Mouse (Mus musculus) adrenal gland, postnatal 10 days (tissue): Measurements from ENCODE around the gene Fcgr4. TPM values are rescaled to one million over a fixed set of nuclear protein-coding genes. Genes with fewer than 3 reads are reported as not detected.
"Not testable (repeated sequence)": the region's sequence is repeated elsewhere in the genome, so short reads cannot be mapped to it uniquely, and the experiment has no call there.

Experiments
- DNase-seq: peaks from one replicate; pipeline ENCODE4 v3.0.0; 2021; ENCODE audit warnings: mixed read lengths
- long read RNA-seq, 2 experiments: library from polyadenylated mRNA; stranded (forward); transcript quantifications; one replicate each; pipeline ENCODE4 v2.0.0; 2021
- total RNA-seq, 2 experiments: library from RNA; stranded (reverse); gene quantifications; 2 replicates each; pipeline ENCODE4 v1.2.3; 2021

Gene Fcgr4
- total RNA-seq = 1 to 10 TPM in 1 of 2 experiments, under 1 TPM in 1; 0.85 to 1.2 TPM
- long read RNA-seq, experiment 1 = 0 reads
- long read RNA-seq, experiment 2 = 0 reads

DNA sequence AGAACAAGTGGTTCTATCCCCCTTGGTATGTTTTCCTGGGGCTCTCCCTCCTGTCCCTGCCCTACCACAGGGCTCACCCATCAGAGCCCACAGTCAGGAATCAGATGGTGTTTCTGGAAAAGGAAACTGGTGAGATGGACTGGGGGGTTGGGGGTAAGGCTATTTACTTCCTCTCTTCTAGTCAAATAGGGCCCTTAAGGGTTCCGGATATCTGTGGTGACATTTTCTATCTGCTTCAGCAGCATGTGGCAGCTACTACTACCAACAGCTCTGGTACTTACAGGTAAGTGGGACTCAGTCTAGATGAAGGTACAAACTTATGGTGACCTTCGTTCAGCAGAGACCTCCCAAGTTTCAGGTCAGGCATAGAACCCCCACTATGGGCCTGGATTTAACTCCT, at the start of gene Fcgr4:
Gene Fcgr4 (plus strand): TSS at position 184 of the 400 bp plus-strand sequence.
- DNase-seq = no peak

DNA sequence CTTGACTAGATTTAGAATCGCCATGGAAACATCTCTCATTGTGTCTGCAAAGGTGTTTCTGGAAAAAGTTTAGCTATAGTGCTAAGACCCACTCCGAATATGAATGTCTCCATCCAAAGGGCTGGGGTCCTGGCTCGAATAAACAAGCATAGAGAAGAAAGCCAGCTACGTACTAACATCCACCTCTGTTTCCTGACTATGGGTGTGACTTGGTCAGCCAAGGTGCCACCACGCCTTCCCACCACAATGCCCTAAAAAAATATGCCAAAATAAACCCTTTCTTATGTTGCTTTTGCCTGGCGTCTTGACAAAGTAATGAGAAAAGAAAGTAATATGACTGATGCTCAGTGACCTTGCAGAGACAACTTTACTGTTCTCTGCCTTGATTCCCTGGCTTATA, 46.2 kb upstream of the Fcgr4 start:
- no peak for DNase-seq

DNA sequence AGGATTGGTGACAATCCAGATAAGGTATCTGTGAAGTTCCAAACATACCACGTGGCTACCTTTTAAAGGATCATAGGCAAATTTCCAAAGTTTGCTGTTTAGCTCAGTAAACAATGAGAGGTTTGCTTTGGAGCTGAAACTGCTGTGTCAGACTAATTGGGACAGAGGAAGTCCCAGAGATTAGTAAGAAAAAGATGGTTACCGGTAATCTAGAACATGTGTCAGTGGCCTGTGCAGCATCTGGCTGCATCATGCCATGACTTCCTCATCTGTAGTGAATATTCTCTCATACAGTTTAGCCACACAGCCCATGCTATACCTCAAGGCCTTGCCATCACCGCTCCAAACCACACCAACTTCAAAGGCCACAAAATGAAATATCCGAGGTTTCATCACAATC, 45.8 kb upstream of the Fcgr4 start:
- no peak for DNase-seq

DNA sequence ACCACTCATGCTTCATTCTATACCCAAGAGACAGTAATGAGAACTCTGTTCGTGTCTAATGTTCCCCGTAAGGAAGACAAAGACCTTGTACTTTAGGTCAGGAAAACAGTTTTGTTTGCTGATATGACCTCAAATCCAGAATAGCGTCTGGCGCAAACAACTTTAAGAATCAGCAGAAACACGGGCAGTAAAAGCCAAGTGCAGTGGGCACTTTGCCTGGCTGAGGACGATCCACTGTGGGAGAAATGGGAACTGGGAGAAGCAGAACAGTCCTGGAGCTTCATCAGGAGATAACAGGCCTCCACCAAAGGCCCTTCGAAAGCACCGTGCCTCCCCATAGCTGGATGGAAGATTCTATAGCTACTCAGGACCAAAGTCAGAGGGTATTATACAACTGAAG, 44.5 kb upstream of the Fcgr4 start:
- DNase-seq = no peak

DNA sequence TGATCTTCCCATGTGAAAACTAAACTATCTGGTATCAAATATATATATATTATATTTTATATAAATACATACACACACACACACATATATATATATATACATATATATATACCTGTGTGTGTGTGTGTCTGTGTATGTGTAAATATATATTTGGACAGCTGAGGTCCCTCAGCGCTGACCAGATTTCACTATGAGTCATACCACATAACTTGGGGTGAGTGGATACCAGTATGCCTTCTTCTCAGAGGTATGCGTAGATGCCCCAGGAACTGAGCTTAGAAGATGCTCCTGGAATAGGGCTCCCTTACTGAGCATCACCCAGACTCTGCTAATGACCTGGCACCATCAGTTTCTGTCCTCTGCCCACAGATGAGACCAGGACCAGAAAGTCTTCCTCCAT, 44.0 kb upstream of the Fcgr4 start:
- DNase-seq = no peak

DNA sequence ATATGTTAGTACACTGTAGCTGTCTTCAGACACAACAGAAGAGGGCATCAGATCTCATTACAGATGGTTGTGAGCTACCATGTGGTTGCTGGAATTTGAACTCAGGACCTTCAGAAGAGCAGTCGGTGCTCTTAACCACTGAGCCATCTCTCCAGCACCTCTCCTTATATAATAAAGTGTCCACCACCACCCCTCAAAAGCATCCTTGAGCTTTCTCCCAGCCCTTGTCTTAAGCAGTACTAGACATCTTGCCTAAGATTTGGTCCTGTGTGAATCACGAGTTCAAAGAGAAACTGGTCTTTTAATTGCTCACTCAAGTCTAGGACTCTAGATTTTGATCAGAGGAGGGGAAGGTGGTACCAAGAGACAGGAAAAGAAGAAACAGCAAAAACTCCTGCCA, 43.4 kb upstream of the Fcgr4 start:
- not testable (repeated sequence) for DNase-seq

DNA sequence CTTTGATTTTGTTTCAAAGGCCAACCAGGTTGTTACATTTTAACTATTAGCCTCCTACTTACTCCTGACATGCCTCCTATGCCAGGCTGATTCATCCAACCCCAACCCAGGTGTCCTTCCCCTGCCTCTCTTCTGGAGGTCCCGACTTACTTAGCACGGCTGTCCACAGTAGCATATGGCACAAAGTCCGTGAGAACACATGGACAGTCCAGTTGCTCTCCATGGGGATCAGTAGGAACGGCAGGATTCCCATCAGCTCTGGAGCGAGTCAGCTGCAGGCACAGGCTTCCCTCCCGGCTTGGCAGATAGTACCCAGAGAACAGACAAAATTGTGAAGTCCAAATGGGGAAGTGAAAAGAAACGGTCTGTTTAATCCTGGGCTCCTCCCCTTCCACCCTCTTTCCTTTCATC, 43.0 kb upstream of the Fcgr4 start:
- DNase-seq = no peak

DNA sequence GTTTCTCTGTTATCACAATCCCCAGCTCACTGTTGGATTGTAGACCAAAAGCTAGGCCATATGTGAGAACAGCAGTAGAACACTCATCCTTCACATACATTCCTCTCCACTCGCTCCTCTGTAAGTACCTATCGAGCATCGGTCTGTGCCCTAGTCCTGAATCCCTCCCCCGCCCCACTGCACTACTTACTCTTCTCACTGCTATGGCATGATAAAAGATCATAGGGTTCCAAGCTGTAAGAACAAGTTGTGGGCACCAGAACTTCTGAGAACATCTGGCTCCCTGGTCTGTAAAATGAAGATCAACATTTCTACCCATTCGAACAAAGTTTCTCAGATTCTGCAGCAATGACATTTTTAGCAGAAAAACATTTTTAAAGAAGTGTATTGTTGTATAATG, 42.3 kb upstream of the Fcgr4 start, which contains the start of gene Fcgr2b:
Gene Fcgr2b (minus strand): TSS at position 101 of the 400 bp plus-strand sequence.
- DNase-seq = no peak

DNA sequence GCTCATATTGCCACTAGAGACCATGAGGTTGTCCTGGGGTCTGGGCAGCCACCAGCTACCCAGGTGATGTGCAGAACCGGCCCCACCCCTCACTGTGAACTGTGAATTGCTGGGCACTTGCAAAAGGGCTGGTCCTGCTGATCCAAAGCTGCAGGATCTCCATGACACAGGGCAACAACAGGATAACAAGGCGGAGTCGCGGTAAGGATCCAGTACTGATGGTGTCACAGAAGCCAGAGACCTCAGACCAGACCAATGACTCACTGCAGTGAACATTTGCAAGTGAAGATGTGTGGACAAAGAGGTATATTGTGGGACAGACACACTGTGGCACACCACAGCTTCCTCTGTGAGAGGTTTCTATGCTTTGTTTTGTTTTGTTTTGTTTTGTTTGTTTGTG, 40.1 kb upstream of the Fcgr4 start:
- no peak for DNase-seq

DNA sequence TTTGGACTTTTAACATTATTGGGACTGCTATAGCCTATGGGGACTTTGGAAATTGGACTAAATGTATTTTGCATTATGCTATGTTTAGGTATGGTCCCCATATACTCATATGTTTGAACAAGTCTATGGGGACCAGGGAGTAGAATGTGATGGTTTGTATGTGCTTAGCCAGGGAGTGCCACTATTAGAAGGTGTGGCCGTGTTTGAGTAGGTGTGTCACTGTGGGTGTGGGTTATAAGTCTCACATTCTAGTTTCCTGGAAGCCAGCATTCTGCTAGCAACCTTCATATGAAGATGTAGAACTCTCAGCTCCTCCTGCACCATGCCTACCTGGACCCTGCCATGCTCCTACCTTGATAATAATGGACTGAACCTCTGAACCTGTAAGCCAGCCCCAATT, 37.0 kb upstream of the Fcgr4 start:
- DNase-seq = not testable (repeated sequence)

DNA sequence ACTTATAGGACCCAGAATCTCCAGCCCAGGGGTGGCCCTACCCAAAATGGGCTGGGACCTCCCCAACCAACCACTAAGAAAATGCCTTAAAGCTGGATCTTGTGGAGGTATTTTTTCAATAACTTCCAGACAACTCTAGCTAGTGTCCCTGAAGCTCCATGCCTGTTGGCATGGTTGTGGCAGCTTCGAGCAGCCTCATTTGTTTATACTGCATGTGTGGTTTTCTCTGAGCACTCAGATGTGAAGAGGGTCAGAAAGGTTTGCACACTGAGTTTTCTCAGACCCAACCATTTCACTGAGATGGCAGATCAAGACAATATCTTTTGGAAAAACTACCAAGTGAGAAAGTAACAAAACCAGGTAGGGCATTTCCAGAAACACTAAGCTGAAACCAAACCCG, 36.4 kb upstream of the Fcgr4 start:
- no peak for DNase-seq

DNA sequence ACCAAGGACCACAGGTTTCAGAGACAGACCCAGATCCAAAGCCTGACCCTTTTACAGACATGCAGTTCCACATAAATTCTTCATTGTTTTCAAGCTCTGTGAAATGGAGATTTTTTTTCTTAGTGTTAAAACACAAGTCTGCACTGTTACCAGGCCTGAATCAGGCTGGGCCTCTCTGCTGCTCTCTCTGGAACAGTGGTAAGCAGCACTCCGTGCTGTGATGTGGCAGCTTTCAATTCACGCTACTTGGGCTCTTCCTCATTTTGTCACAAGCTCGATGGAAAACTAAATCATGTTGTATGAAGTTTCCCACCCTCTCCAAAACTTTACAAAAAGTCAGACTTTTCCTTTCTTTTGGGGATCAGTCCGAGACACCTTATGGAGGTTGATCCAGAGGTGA, 35.7 kb upstream of the Fcgr4 start:
- DNase-seq = no peak

DNA sequence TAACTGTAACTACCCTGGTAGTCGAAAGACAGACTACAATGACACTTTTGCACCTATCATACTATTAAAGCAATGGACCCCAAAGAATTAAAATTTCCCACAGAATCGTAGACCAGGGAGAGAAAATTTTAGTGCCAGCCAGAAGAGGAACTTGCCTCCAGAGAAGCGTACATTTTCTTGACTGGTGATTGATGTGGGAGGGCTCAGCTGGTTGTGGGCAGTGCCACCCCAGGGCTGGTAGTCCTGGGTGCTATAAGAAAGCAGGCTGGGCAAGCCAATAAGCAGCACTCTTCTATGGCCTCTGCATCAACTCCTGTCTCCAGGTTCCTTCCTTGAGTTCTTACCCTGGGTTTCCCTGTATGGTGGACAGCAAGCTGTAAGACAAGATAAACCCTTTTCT, 33.6 kb upstream of the Fcgr4 start:
- DNase-seq = no peak

DNA sequence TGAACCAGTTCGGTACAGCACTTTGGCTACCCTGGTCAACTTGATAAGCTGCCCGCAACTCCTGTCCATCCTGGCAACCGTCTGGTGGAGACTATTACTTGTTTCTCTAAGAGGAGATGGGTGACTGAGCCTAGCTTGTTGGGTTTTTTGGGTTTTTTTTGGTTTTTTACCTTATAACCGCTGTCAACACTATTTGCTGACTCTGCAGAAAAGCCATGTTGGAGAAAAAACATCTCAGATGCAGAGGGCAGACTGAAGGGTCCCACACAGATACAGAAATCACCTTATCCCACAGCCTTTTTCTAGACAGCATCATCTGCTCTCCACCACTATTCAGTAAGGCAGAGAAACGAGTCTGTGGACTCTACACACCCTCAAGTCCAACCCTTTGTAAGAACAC, 32.9 kb upstream of the Fcgr4 start:
- no peak for DNase-seq

DNA sequence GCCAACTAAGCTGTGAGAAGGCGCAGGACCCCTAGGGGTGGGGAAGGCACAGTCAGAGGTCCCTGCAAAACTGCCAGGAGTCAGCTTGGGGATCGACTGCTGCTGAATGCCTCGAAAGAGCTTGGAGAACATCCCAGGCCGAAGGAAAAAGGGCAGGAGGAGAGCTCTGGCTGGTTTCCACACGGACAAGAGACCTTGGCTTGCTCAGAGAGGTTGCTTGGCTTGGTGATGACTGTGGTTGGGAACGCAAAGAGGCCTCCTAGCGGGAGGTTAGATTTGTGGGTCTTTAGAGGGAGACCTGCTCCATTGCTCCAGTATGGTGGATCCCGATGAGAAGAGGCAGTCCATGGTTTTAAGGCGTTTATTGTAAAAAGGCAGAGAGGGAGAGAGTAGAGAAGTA, 29.1 kb upstream of the Fcgr4 start:
- peak; percentile 56 for DNase-seq

DNA sequence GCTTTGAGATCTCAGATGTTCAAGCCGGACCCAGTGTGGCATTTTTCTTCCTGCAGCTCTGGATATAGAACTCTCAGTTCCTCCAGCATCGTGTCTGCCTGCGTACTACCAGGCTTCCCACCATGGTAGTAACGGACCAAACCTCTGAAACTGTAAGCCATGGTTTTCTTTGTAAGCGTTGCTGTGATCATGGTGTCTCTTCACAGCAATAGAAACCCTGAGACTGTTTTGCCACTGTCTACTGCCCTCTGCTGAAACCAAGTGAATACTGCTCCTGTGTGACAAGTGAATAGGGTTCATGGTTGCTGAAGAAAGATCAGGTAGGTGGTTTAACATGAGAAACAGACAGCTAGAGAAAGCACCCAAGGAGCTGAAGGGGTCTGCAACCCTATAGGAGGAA, 26.2 kb upstream of the Fcgr4 start:
- DNase-seq = peak; percentile 42

DNA sequence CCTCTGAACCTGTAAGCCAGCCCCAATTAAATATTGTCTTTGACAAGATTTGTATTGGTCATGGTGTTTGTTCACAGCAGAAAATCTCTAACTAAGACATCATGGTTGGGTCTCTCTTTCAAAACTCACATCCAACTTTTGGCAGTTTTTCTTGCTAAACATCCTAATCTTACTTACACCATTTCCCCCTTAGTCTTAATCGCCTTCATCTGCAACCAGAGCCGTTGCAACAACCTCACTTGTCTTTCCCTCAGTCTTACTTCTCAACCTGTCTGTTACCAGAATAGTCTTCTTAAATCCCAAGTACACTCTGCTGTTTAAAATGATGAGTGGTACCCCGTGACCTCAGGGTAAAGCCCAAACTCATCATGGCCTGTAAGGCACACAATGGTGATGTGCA, 22.7 kb upstream of the Fcgr4 start:
- no peak for DNase-seq

DNA sequence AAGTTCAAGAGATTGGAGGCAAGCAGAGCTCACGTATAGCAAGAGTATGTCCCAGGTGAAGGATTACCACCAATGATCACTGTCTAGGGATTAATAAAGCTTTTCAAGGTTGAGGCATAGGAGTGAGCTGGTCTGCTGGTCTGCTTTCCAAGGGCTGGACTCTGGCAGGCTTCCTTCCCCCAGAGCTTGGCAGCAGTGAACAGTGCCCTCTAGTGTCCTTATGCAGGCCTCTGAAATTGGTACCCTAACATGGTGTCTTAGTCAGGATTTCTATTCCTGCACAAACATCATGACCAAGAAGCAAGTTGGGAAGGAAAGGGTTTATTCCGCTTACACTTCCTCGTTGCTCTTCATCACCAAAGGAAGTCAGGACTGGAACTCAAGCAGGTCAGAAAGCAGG, 22.0 kb upstream of the Fcgr4 start:
- peak; percentile 80 for DNase-seq

DNA sequence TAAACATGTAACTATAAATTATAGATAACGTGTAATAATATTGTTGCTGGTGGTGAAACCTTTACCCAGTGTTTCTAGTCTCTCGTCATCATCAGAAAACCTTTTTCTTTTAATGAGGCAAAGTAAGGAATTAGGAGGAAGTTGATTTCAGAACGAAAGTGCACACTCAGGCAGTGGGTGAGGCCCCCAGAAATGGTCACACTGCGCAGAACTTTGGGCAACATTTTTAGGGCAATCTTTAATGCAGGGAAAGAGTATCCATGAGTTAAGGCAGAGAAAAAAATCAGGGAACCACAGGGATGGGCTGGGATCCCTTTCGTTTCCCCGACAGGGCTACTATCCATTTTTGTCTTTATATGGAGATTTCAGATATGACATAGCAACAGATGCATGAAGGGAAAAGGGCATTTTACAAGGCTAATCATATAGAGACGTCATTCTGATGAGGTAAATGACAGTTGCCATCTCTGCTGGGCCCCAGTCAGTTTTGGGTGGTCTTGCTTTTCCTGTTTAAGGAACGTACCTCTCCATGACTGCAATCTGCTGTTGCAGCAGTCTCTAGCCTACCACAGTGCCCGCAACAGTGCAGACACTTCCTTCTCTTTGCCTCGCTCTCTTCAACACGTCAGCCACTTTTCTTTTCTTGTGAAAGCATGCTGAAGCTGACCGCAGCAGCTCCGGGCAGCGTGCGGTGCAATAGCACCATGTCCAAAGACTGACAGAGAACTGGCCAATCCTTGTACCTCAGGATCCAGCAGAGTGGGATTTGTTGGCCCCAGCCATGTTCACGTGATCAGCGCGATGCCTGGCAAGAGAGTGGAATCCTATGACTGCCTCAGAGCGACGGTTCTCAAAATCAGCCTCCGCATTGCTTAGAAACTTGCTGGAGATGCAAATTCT, 20.7 kb upstream of the Fcgr4 start:
- DNase-seq = peak; percentile 33

DNA sequence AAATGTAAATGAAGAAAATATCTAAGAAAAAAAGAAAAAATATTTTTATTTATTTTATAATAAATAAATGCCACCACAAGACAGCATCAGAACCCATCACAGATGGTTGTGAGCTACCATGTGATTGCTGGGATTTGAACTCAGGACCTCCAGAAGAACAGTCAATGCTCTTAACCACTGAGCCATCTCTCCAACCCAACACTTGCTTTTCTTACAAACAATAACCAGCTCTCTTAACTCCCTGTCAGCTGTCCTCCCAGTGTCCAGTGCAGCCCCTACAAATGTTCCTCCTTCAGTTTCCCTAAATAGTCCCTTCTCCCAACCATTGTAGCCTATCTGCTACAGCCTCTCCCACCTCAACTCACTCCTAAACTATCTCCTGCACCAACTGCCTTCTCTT, 18.9 kb upstream of the Fcgr4 start:
- no peak for DNase-seq

DNA sequence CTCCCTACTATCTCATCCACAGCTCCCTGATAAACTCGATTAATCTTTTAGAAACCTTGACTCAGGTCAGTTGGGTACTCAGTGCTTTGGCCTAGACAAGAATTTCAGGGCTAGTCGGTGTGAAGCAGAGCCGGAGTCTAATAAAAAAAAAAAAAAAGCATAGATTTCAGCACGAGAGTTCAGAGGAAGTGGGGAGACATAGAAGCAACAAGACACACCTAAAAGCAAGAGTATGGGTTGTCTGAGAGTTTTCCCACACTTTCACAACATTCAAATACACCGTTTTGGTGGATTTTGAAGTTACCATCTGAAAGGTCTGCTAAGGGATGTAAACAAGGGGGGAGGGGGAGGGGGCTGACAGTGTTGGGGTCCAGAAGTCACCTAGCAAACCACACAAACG, 13.6 kb upstream of the Fcgr4 start:
- DNase-seq = no peak

DNA sequence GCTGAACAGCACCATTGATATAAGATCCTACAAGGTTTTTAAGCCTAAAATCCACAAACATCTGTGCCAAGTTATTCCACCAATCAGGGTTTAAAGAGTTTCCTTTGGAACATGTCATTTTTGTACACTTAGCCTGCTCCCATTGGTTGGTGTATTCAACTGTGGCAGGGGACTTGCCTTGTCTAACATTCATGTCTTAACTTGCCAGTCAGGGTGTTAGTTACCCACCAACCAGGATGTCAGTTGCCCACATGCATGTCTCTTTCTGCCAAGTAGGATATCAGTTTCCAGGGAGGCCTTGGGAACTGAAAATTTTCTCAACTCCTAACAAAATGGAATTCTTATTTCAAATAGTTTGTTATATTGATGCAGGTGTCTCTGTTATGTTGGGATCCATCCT, 13.1 kb upstream of the Fcgr4 start:
- DNase-seq = no peak

DNA sequence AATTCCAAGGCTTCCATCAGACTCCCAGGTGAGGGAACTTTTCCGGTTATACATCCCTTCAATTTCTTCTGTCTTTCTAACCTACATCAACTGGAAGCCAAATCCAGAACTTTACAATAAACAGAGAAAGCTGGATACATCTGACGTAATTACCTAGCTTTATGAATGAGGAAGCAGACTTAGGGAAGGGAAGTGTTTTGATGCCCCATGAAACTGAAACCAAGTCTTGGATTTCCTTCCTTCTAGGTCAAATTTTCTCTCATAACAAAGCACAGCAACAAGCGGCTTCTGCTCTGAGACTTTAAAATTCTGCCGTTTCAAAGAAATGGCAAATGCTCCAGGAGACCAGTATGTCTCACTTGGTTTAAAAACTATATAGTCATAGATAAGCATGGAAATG, 12.4 kb upstream of the Fcgr4 start:
- no peak for DNase-seq

DNA sequence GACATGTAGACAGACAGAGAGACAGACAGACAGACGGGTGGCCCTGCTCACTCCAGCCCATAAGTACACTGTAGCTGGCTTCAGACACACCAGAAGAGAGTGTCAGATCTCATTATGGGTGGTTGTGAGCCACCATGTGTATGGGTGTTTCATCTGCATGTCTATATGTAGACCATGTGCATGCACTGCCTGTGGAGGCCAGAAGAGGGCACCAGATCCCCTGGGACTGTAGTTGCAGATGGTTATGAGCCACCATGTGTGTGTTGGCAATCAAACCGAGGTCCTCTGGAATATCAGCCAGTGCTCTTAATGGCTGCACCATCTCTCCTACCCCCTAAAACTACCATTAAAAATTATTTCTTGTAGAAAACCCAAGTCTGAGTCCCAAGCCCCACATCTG, 11.8 kb upstream of the Fcgr4 start:
- DNase-seq = peak; percentile 15
